Comparison of ENCODE assay signal across 9 mouse cellular contexts in genomic region chr15:98792233-98793020, GRCm38 (mm10). TPM values are rescaled to one million over a fixed set of nuclear protein-coding genes. Genes with fewer than 3 reads are reported as not detected.
DNase-seq lines count a peak whose midpoint lies in the region; ATAC-seq lines count a peak whose summit lies in the region.
"Had no signal": no experiment of that assay in that cellular context is flagged by ENCODE, and none has a peak within 500 bp of the region (broad histone marks: within the 10 kb centered on the region; RNA-seq: fewer than 3 reads in every experiment).

No protein-coding gene starts in this region.

- peak; percentile 57 to 63 for DNase-seq in left cerebral cortex, adult 18-20 months (ENCODE audit: low spot score in 2 of 2)
- no peak for DNase-seq in left cerebral cortex, adult 9 months (ENCODE audit: low spot score in 2 of 2)
- no peak for DNase-seq in limb, embryonic 10.5 days (ENCODE audit: low spot score)
- peak; percentile 68 for DNase-seq in right cerebral cortex, postnatal 25 days
- no peak for DNase-seq in adrenal gland, postnatal 10 days
- no peak for DNase-seq in cerebellum, adult 9-10 months
- DNase-seq in MN1 (ENCODE audit: low spot score), result no peak

- H3K4me2 ChIP-seq in embryonic facial prominence, embryonic 13.5 days, result peak overlapping the region; percentile 56

- no peak for ATAC-seq in embryonic facial prominence, embryonic 13.5 days (ENCODE audit: insufficient number of reproducible peaks, insufficient read depth, low FRiP score, low TSS enrichment, low read depth)

- WGBS in embryonic facial prominence, embryonic 13.5 days, result 2% methylated on average over 75 of the region's 75 CpGs
- WGBS in limb, embryonic 10.5 days, result 2% methylated on average over 75 of the region's 75 CpGs

- H3K4me3 ChIP-seq in embryonic facial prominence, embryonic 13.5 days, result peak overlapping the region; percentile 34
- peak overlapping the region; percentile 23; the same call in 1 of the 2 replicates for H3K4me3 ChIP-seq in limb, embryonic 10.5 days

- peaks cover 31% of the 10 kb centered on the region for H3K4me1 ChIP-seq in embryonic facial prominence, embryonic 13.5 days
- peaks cover 37% of the 10 kb centered on the region for H3K4me1 ChIP-seq in limb, embryonic 10.5 days

- peak overlapping the region; percentile 52; the same call in 1 of the 2 replicates for H3K9ac ChIP-seq in embryonic facial prominence, embryonic 13.5 days

- no peaks in the 10 kb centered on the region for H3K9me3 ChIP-seq in embryonic facial prominence, embryonic 13.5 days
- no peaks in the 10 kb centered on the region for H3K9me3 ChIP-seq in limb, embryonic 10.5 days (replicated peaks)

- H3K27ac ChIP-seq in embryonic facial prominence, embryonic 13.5 days, result no peak overlapping the region
- H3K27ac ChIP-seq in limb, embryonic 10.5 days, result no peak overlapping the region

- peaks cover 100% of the 10 kb centered on the region for H3K27me3 ChIP-seq in embryonic facial prominence, embryonic 13.5 days
- H3K27me3 ChIP-seq in limb, embryonic 10.5 days (ENCODE audit: low read depth, poor library complexity, severe bottlenecking), result peaks cover 100% of the 10 kb centered on the region

- no peaks in the 10 kb centered on the region for H3K36me3 ChIP-seq in embryonic facial prominence, embryonic 13.5 days
- no peaks in the 10 kb centered on the region for H3K36me3 ChIP-seq in limb, embryonic 10.5 days

RNA-seq across cellular contexts. Expression of gene Wnt1, which starts 2.8 kb away (rescaled TPM):
- not detected for total RNA-seq in left cerebral cortex, adult 18-20 months (2021)
- polyA plus RNA-seq in embryonic facial prominence, embryonic 13.5 days (2015; fragmentation: Nextera tagmentation; extraction: Ambion mirVana), result not detected in 2 replicates
- not detected in 2 replicates for polyA plus RNA-seq in limb, embryonic 10.5 days (2016; fragmentation: Nextera tagmentation; extraction: Ambion mirVana)
- total RNA-seq in adrenal gland, postnatal 10 days (2021), result under 1 TPM in 1 of 2 experiments, not detected in 1; 0.12 TPM
- total RNA-seq: left cerebral cortex, postnatal 36 days had no signal

RNA-seq across cellular contexts. Expression of gene Wnt10b, which starts 14.5 kb away (rescaled TPM):
- total RNA-seq in left cerebral cortex, adult 18-20 months (2021), result 1 to 10 TPM in 1 of 2 experiments, under 1 TPM in 1; 0.63 to 1.1 TPM
- polyA plus RNA-seq in embryonic facial prominence, embryonic 13.5 days (2015; fragmentation: Nextera tagmentation; extraction: Ambion mirVana), result 4.9 and 5.3 TPM in 2 replicates
- 0.62 and 0.99 TPM in 2 replicates for polyA plus RNA-seq in limb, embryonic 10.5 days (2016; fragmentation: Nextera tagmentation; extraction: Ambion mirVana)
- total RNA-seq in adrenal gland, postnatal 10 days (2021), result 1 to 10 TPM in 1 of 2 experiments, under 1 TPM in 1; 0.96 to 1.1 TPM

RNA-seq across cellular contexts. Expression of gene Ddn, which starts 16.9 kb away (rescaled TPM):
- total RNA-seq in left cerebral cortex, adult 18-20 months (2021), result 100 to 1,000 TPM; 778 to 797 TPM
- 0.07 TPM in 1 of 2 replicates, not detected in the other for polyA plus RNA-seq in embryonic facial prominence, embryonic 13.5 days (2015; fragmentation: Nextera tagmentation; extraction: Ambion mirVana)
- not detected in 2 replicates for polyA plus RNA-seq in limb, embryonic 10.5 days (2016; fragmentation: Nextera tagmentation; extraction: Ambion mirVana)
- total RNA-seq in adrenal gland, postnatal 10 days (2021), result under 1 TPM; 0.09 to 0.21 TPM

RNA-seq across cellular contexts. Expression of gene Arf3, which starts 29.4 kb away (rescaled TPM):
- 100 to 1,000 TPM; 724 to 773 TPM for total RNA-seq in left cerebral cortex, adult 18-20 months (2021)
- polyA plus RNA-seq in embryonic facial prominence, embryonic 13.5 days (2015; fragmentation: Nextera tagmentation; extraction: Ambion mirVana), result 44.1 and 44.6 TPM in 2 replicates
- 44.3 and 49.1 TPM in 2 replicates for polyA plus RNA-seq in limb, embryonic 10.5 days (2016; fragmentation: Nextera tagmentation; extraction: Ambion mirVana)
- 10 to 100 TPM; 92.4 to 94.7 TPM for total RNA-seq in adrenal gland, postnatal 10 days (2021)

RNA-seq across cellular contexts. Expression of gene Prkag1, which starts 38.9 kb away (rescaled TPM):
- 10 to 100 TPM; 54.6 to 56.2 TPM for total RNA-seq in left cerebral cortex, adult 18-20 months (2021)
- polyA plus RNA-seq in embryonic facial prominence, embryonic 13.5 days (2015; fragmentation: Nextera tagmentation; extraction: Ambion mirVana), result 90.4 and 92.5 TPM in 2 replicates
- polyA plus RNA-seq in limb, embryonic 10.5 days (2016; fragmentation: Nextera tagmentation; extraction: Ambion mirVana), result 92.3 and 97.7 TPM in 2 replicates
- 10 to 100 TPM; 65.7 to 71.5 TPM for total RNA-seq in adrenal gland, postnatal 10 days (2021)

Comparison
In these comparisons a context has a peak if more than half of its experiments do, and no peak if none do; other contexts are left out.
1. DNase-seq: peak in left cerebral cortex, adult 18-20 months (2 of 2) and right cerebral cortex, postnatal 25 days (single experiment); none in left cerebral cortex, adult 9 months (0 of 2), limb, embryonic 10.5 days (single experiment), adrenal gland, postnatal 10 days (single experiment), cerebellum, adult 9-10 months (single experiment) and MN1 (single experiment).
2. RNA of gene Ddn, which starts 16.9 kb away (total RNA-seq): 778 to 797 TPM in left cerebral cortex, adult 18-20 months; 0.09 to 0.21 TPM in adrenal gland, postnatal 10 days; every median in the first group is over 100 times any median in the second.